Mouse (Mus musculus) C2C12 (cell line): ENCODE data around the gene Ccr9. TPM values are rescaled to one million over a fixed set of nuclear protein-coding genes. Genes with fewer than 3 reads are reported as not detected.
"Not testable (repeated sequence)": the region's sequence is repeated elsewhere in the genome, so short reads cannot be mapped to it uniquely, and the experiment has no call there.

Experiments used
- H3K27me3 ChIP-seq: one replicate; pipeline ENCODE4 v1.6.1; 2011; ENCODE audit not compliant: control insufficient read depth, insufficient read depth, insufficient read length
- H3K36me3 ChIP-seq: one replicate; pipeline ENCODE4 v1.6.1; 2011; ENCODE audit not compliant: control insufficient read depth, insufficient read depth
- H3K4me3 ChIP-seq: one replicate; pipeline ENCODE4 v1.5.1; 2011; ENCODE audit warnings: mild to moderate bottlenecking, control low read depth; ENCODE audit not compliant: poor library complexity, insufficient read depth, severe bottlenecking
- H3K79me2 ChIP-seq: one replicate; pipeline ENCODE4 v1.6.1; 2011; ENCODE audit not compliant: control insufficient read depth, insufficient read depth
- H3K79me3 ChIP-seq: one replicate; pipeline ENCODE4 v1.6.1; 2011; ENCODE audit warnings: low read depth, control low read depth
- H3ac ChIP-seq: one replicate; pipeline ENCODE3; 2011; ENCODE audit warnings: low read depth; ENCODE audit not compliant: control insufficient read depth, insufficient read length
- CEBPB ChIP-seq: IDR thresholded peaks from one replicate; pipeline ENCODE4 v1.6.1; 2011; ENCODE audit warnings: low read depth, mild to moderate bottlenecking, control low read depth, moderate library complexity
- CTCF ChIP-seq: IDR thresholded peaks from one replicate; pipeline ENCODE4 v1.5.1; 2011; ENCODE audit not compliant: control insufficient read depth, insufficient read depth, insufficient read length
- FOSL1 ChIP-seq: IDR thresholded peaks from one replicate; pipeline ENCODE4 v1.8.0; 2011; ENCODE audit warnings: mild to moderate bottlenecking, low read length; ENCODE audit not compliant: poor library complexity, insufficient read depth, severe bottlenecking
- MAX ChIP-seq: IDR thresholded peaks from one replicate; pipeline ENCODE4 v1.6.1; 2011; ENCODE audit warnings: mild to moderate bottlenecking, control low read depth
- MYOD1 ChIP-seq: IDR thresholded peaks from one replicate; pipeline ENCODE4 v1.6.1; 2011; ENCODE audit warnings: low read depth; ENCODE audit not compliant: control insufficient read depth, insufficient read length
- MYOG ChIP-seq: IDR thresholded peaks from one replicate; pipeline ENCODE4 v1.6.1; 2011; ENCODE audit not compliant: control insufficient read depth, insufficient read length; ENCODE audit errors: extremely low read depth
- USF1 ChIP-seq: IDR thresholded peaks from one replicate; pipeline ENCODE4 v1.6.1; 2011; ENCODE audit warnings: low read depth, mild to moderate bottlenecking, control low read depth, moderate library complexity
- polyA plus RNA-seq: library from polyadenylated mRNA; unstranded; fragments of >200 nt; fragmentation: generic; extraction: Trizol; gene quantifications from one replicate; pipeline ENCODE4 v1.2.1, GENCODE M21; 2012; ENCODE audit warnings: missing spikeins

Gene Ccr9
- polyA plus RNA-seq, 1 experiment, result 0.01 TPM

- TF ChIP-seq USF1 (no peak), MAX (no peak), MYOD1 (no peak), FOSL1 (no peak), CTCF (no peak), CEBPB (no peak), MYOG (no peak)
- Histone ChIP-seq H3K79me2 (no peaks in the 10 kb centered on the region), H3ac (no peak overlapping the region), H3K36me3 (no peaks in the 10 kb centered on the region), H3K27me3 (peaks cover 14% of the 10 kb centered on the region), H3K79me3 (no peaks in the 10 kb centered on the region), H3K4me3 (no peak overlapping the region)
Measured at GRCm38 (mm10) chr9:123722737-123723493, 44.7 kb downstream of the Ccr9 start.

- no peaks in the 10 kb centered on the region for H3K36me3 ChIP-seq
Measured at GRCm38 (mm10) chr9:123731271-123731670, 53.0 kb downstream of the Ccr9 start.

GRCm38 (mm10) chr9:123734133-123734532, 55.9 kb downstream of the Ccr9 start:
- Histone ChIP-seq H3K79me2 (no peaks in the 10 kb centered on the region), H3K4me3 (no peak overlapping the region), H3ac (no peak overlapping the region), H3K36me3 (no peaks in the 10 kb centered on the region), H3K27me3 (no peaks in the 10 kb centered on the region), H3K79me3 (no peaks in the 10 kb centered on the region)
- TF ChIP-seq MYOG, result no peak
- TF ChIP-seq MAX, result no peak
- TF ChIP-seq MYOD1, result no peak
- TF ChIP-seq USF1, result no peak
- no peak for TF ChIP-seq FOSL1
- TF ChIP-seq CTCF, result no peak
- TF ChIP-seq CEBPB, result no peak

More at GRCm38 (mm10) chr9:123731271-123731670, 53.0 kb downstream of the Ccr9 start:
- no peak overlapping the region for H3ac ChIP-seq
- no peak for TF ChIP-seq MYOG
- no peak for TF ChIP-seq CEBPB
- TF ChIP-seq USF1, result no peak
- TF ChIP-seq FOSL1, result no peak
- TF ChIP-seq MYOD1, result no peak
- no peak for TF ChIP-seq CTCF
- TF ChIP-seq MAX, result no peak
- H3K79me2 ChIP-seq, result no peaks in the 10 kb centered on the region
- H3K27me3 ChIP-seq, result peaks cover 3% of the 10 kb centered on the region
- no peaks in the 10 kb centered on the region for H3K79me3 ChIP-seq
- H3K4me3 ChIP-seq, result no peak overlapping the region

GRCm38 (mm10) chr9:123740799-123741198, 62.6 kb downstream of the Ccr9 start:
- Histone ChIP-seq H3K79me2 (no peaks in the 10 kb centered on the region), H3K27me3 (no peaks in the 10 kb centered on the region), H3K36me3 (no peaks in the 10 kb centered on the region), H3ac (no peak overlapping the region), H3K79me3 (no peaks in the 10 kb centered on the region), H3K4me3 (no peak overlapping the region)
- no peak for TF ChIP-seq MAX
- no peak for TF ChIP-seq MYOD1
- TF ChIP-seq USF1, result no peak
- TF ChIP-seq CEBPB, result no peak
- TF ChIP-seq MYOG, result no peak
- TF ChIP-seq FOSL1, result no peak
- no peak for TF ChIP-seq CTCF

- not testable (repeated sequence) for H3K79me3 ChIP-seq, H3K36me3 ChIP-seq, H3K27me3 ChIP-seq, H3K4me3 ChIP-seq, H3ac ChIP-seq, H3K79me2 ChIP-seq
Measured at GRCm38 (mm10) chr9:123749687-123750086, 71.4 kb downstream of the Ccr9 start.

GRCm38 (mm10) chr9:123754333-123754732, 76.1 kb downstream of the Ccr9 start:
- Histone ChIP-seq H3K79me3 (no peaks in the 10 kb centered on the region), H3K79me2 (no peaks in the 10 kb centered on the region), H3K36me3 (no peaks in the 10 kb centered on the region), H3ac (no peak overlapping the region), H3K4me3 (no peak overlapping the region), H3K27me3 (no peaks in the 10 kb centered on the region)
- TF ChIP-seq FOSL1 (no peak), MYOD1 (peak; percentile 4), USF1 (no peak), MAX (no peak), CEBPB (no peak), CTCF (no peak), MYOG (no peak)
